Mouse (Mus musculus): ENCODE results near the gene Zfp592.

GRCm38 (mm10) chr7:80956891-80957290, 36.6 kb upstream of the Zfp592 start:
- TF ChIP-seq TAL1 (IDR thresholded peaks at IDR 0.05; ENCODE audit: low read length), result no peak
- no peak for TF ChIP-seq GATA1 (IDR thresholded peaks at IDR 0.05; ENCODE audit: low read length)
